Mouse (Mus musculus): Measurements from ENCODE around the gene Eif2b1.
"Not testable (repeated sequence)": the region's sequence is repeated elsewhere in the genome, so short reads cannot be mapped to it uniquely, and the experiment has no call there.

The Eif2b1 gene

GRCm38 (mm10) chr5:124551349-124552093 is 27.4 kb downstream of the Eif2b1 start:
- in situ Hi-C loops (cut with MboI; ENCODE audit: low sequenced_read_pairs), result not testable (repeated sequence)

DNA sequence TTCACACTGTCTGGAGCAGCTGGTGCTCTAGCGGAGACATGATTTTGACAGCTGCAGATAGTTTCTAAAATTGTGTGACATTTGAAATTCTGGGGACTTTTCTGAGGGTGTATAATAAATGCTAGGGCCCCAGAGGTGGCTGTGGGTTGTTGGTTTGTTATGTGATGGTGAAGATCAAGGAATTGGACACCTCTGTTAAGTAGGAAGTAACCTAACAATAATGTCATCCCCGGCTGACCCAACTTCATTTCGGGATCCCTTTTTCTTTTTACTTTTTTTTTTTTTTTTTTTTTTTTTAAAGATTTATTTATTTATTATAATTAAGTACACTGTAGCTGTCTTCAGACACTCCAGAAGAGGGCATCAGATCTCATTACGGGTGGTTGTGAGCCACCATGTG is 28.2 kb downstream of the Eif2b1 start:
- in situ Hi-C loops (cut with MboI; ENCODE audit: low sequenced_read_pairs), result not testable (repeated sequence)

DNA sequence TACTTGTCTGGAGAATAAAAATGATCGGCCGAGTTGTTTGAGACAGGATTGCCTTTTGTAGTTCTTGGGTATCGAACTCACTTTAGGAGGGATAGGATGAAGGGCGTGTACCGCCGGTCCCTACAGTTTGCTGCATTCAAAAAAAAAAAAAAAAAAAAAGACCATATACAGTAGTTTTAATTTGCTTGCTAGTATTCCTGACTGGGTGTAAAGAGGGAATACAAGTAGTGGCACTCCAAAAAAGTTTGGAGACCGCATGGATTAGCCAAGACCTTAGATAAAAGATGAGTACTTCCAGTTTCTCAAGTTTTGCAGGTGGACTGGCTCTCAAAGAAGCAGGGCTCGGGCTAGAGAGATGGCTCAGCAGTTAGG is 37.3 kb downstream of the Eif2b1 start:
- in situ Hi-C loops (cut with MboI; ENCODE audit: low sequenced_read_pairs), result no loop called here

- in situ Hi-C loops (cut with MboI; ENCODE audit: low sequenced_read_pairs), result no loop called here
Measured at GRCm38 (mm10) chr5:124540905-124541601, 37.9 kb downstream of the Eif2b1 start.

GRCm38 (mm10) chr5:124540383-124540786 is 38.5 kb downstream of the Eif2b1 start, which contains the start of gene Tmed2:
Gene Tmed2, plus strand, starts transcription at chr5:124540695.
- in situ Hi-C loops (cut with MboI; ENCODE audit: low sequenced_read_pairs), result no loop called here

DNA sequence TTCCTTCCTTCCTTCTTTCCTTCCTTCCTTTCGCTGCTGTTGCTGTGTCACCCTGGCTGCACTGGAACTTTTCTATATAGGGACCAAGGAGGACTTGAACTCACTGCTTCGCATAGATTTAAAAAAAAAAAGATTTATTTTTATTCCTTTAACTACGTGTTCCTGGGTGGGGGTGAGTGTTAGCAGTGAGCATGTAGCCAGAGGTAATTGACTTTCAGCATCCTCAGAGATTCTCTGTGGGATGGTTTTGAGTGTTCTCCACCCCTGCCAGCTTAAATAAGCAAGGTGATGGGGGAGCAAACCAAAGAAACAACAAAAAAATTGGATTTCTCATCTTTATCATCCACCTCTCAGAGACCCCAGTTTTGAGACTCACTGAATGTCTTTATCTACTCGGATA is 39.0 kb downstream of the Eif2b1 start:
- in situ Hi-C loops (cut with MboI; ENCODE audit: low sequenced_read_pairs), result loop anchor here (10.0 kb wide), 1 partner anchor 105 kb away; the partner anchor contains the start of gene Kmt5a

DNA sequence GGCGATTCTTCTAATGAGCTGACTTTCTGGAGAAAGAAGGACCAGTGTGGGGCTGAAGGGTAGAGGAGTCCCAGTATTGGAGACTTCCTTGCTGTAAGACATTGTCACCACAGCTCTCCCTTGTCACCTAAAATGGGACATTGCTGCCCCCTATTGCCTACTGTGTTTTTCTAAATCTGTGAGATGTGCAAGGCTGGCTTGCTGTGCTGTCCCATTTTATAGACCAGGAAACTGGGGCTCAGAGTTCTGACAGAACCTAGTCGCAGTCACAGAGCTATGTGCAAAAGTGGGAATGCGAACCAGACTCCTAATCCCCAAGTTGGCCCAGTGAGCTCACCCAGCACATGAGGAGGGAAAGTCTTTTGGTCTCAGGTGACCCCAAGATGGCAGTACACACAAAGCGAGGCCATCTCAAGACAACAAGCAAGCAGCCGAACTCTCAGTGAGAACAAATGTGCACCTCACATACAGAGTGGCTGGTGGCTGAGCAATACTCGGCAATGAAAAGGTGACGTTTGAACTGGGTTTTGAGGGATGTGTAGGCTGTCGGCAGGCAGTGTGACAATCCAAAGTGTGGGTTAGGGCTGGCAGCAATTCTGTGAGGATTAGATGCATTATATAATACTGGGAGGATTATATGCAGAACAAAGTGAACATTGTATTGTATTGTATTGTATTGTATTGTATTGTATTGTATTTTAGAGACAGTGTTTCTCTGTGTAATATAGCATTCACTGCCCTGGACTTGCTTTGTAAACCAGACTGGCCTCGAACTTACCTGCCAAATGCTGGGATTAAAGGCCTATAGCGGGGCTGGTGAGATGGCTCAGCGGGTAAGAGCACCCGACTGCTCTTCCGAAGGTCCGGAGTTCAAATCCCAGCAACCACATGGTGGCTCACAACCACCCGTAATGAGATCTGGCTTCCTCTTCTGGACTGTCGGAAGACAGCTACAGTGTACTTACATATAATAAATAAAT is 39.8 kb downstream of the Eif2b1 start:
- in situ Hi-C loops (cut with MboI; ENCODE audit: low sequenced_read_pairs), result loop anchor here (10.0 kb wide), 1 partner anchor 104 kb away; the partner anchor contains the start of gene Kmt5a

- in situ Hi-C loops (cut with MboI; ENCODE audit: low sequenced_read_pairs), result loop anchor here (10.0 kb wide), 1 partner anchor 102 kb away; the partner anchor contains the start of gene Kmt5a
Measured at GRCm38 (mm10) chr5:124536776-124537175, 42.2 kb downstream of the Eif2b1 start.

GRCm38 (mm10) chr5:124535016-124535415 is 43.9 kb downstream of the Eif2b1 start:
- in situ Hi-C loops (cut with MboI; ENCODE audit: low sequenced_read_pairs), result loop anchor here (10.0 kb wide), 1 partner anchor 100 kb away; the partner anchor contains the start of gene Kmt5a

GRCm38 (mm10) chr5:124532451-124532850 is 46.5 kb downstream of the Eif2b1 start:
- in situ Hi-C loops (cut with MboI; ENCODE audit: low sequenced_read_pairs), result loop anchor here (10.0 kb wide), 1 partner anchor 98 kb away; the partner anchor contains the start of gene Kmt5a

- in situ Hi-C loops (cut with MboI; ENCODE audit: low sequenced_read_pairs), result loop anchor here (10.0 kb wide), 1 partner anchor 97 kb away; the partner anchor contains the start of gene Kmt5a
Measured at GRCm38 (mm10) chr5:124531583-124531930, 47.4 kb downstream of the Eif2b1 start.

- in situ Hi-C loops (cut with MboI; ENCODE audit: low sequenced_read_pairs), result loop anchor here (10.0 kb wide), 1 partner anchor 96 kb away; the partner anchor contains the start of gene Kmt5a
Measured at GRCm38 (mm10) chr5:124530655-124531582, 48.0 kb downstream of the Eif2b1 start, which contains the start of gene Rilpl1. Gene Rilpl1, minus strand, starts transcription at chr5:124531391.

DNA sequence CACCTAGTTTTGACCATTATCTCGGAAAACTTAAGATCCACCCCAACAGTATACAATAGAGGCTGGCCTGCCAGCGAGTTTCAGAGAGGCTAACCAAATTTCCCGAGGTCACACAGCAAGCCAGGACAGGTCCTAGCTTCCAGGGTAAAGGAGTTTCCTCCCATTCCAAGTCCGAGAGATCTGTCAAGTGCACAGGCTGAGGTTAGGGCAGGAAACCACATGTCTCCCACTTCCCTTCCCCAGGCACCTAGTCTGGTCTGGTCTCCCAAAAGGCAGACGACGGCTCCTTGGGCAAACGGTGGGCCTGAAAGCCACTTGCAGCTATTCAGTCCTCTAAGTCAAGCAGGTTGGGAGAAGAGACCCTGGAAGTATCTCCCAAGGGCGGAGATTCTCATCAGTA is 49.2 kb downstream of the Eif2b1 start:
- in situ Hi-C loops (cut with MboI; ENCODE audit: low sequenced_read_pairs), result loop anchor here (10.0 kb wide), 1 partner anchor 95 kb away; the partner anchor contains the start of gene Kmt5a

DNA sequence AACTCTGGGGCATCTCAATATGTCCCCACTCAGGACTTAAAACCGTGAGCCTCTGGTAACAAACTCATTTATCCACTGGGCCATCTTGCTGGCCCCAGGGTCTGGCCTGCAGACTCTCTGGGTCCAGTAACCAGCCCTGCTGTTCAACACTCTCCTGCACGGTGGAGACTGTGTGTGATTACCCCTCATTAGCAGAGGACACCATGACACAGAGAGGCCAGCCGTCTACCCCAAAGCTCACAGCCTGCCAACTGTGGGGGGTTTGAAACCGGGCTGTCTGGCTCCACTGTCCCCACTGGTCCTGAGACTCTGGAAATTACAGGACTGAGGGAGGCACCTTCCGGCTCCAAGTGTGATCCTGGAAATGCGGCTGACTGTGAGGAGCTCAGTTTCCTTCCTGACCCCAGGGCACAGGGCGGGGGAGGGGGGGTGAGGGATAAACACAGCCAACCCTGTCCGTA is 49.7 kb downstream of the Eif2b1 start:
- in situ Hi-C loops (cut with MboI; ENCODE audit: low sequenced_read_pairs), result no loop called here

- in situ Hi-C loops (cut with MboI; ENCODE audit: low sequenced_read_pairs), result no loop called here
Measured at GRCm38 (mm10) chr5:124528791-124529190, 50.1 kb downstream of the Eif2b1 start.

- in situ Hi-C loops (cut with MboI; ENCODE audit: low sequenced_read_pairs), result no loop called here
Measured at GRCm38 (mm10) chr5:124528351-124528750, 50.6 kb downstream of the Eif2b1 start.

- in situ Hi-C loops (cut with MboI; ENCODE audit: low sequenced_read_pairs), result no loop called here
Measured at GRCm38 (mm10) chr5:124524943-124525342, 54.0 kb downstream of the Eif2b1 start.

DNA sequence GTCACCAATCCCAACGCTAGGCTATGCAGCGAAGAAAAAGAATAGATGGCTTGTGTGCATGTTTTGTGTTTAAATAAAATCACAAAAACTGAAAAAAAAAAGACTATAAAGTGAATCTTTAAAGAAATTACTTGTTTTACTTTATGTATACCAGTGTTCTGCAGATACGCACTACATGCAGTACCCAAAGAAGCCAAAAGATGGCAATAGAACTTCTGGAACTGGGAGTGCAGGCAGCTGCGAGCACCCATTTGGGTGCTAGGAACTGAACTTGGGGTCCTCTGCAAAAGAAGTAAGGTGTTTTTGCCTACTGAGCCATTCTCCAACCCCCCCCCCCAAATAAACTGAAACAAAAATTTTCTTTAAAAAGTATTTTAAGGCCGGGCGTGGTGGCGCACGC is 55.9 kb downstream of the Eif2b1 start:
- in situ Hi-C loops (cut with MboI; ENCODE audit: low sequenced_read_pairs), result no loop called here

GRCm38 (mm10) chr5:124521588-124521987 is 57.3 kb downstream of the Eif2b1 start:
- in situ Hi-C loops (cut with MboI; ENCODE audit: low sequenced_read_pairs), result no loop called here

Data from CH12F3 (cell line).